Mouse (Mus musculus): ENCODE data around the gene Mgat3. TPM values are rescaled to one million over a fixed set of nuclear protein-coding genes. Genes with fewer than 3 reads are reported as not detected.

Mgat3 gene
- 1.4 TPM in 2 replicates for polyA plus RNA-seq (2016; fragmentation: Nextera tagmentation; extraction: Ambion mirVana)

DNA sequence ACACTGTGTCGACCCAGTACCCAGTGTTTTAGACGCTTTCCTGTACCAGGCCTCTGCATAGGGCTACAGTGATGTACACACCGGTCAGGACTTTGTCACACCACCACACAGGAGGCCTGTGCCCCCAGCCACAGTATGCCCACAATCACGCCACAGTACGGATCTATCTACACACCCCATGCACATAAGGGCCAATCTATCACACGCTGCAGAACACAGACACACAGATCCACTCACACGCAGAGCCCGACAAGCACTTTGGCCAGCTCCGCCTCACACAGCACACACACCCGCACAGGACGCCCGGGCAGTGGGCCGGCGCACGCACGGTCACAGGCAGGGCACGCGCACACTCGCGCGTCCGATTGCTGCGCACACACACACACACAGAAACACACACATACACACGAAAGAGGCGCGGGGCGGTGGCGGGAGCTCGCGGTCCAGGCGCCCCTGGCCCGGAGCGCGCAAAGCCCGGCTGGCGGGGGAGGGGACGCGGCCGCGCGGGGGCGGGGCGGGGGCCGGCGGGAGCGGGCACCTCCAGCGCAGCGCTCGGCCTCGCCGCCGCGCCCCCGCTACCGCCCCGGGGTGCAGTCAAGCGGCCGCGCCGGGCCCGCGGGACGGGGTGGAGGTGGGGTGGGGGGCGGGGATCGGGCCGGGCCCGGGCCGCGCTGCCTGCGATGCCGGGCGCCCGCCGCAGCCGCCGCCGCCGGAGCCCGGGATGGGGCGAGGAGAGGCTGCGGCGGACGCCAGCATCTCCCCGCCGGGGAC is at the start of gene Mgat3:
Gene Mgat3, plus strand, starts transcription at position 721 of the 771 bp plus-strand sequence.
- no peak within 1 kb of the TSS for H3K27ac ChIP-seq (ENCODE audit: poor library complexity, severe bottlenecking)
- ATAC-seq (ENCODE audit: insufficient number of reproducible peaks, low FRiP score), result peak; percentile 40; the same call in 1 of the 2 replicates
- H3K9me3 ChIP-seq (replicated peaks), result no peaks in the 10 kb centered on the region
- WGBS, result 3% methylated on average over 56 of the region's 85 CpGs
- peaks cover 28% of the 10 kb centered on the region for H3K4me1 ChIP-seq (replicated peaks)
- peak within 1 kb of the TSS; percentile 74 for H3K4me3 ChIP-seq
- H3K27me3 ChIP-seq (replicated peaks), result peaks cover 46% of the 10 kb centered on the region
- peak within 1 kb of the TSS; percentile 99 for H3K4me2 ChIP-seq
- H3K36me3 ChIP-seq, result no peaks in the 10 kb centered on the region
- peak within 1 kb of the TSS; percentile 77 for H3K9ac ChIP-seq

DNA sequence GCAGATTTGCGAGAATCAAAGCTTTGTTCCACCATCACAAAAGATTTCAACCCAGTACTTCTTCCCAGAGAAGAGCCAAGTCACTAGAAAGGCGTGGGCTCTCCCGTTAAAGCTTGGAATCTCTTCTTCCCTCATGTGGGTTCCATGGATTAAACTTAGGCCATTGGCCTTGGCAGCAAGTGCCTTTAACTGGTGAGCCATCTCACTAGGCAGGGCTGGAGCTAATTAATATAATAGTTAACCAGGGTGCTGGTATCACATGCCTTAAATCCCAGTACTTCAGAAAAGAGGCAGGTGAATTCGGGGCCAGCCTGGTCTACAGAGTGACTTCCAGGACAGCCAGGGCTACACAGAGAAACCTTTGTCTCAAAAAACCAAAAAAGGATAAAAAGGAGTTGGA is 48.9 kb upstream of the Mgat3 start:
- Histone ChIP-seq H3K4me2 (no peak overlapping the region), H3K9me3 (replicated peaks) (0 out of 2 replicates have a peak, but pooled peaks cover under 1% of the 10 kb centered on the region), H3K4me1 (replicated peaks) (no peaks in the 10 kb centered on the region), H3K27ac (ENCODE audit: poor library complexity, severe bottlenecking) (no peak overlapping the region), H3K27me3 (replicated peaks) (no peaks in the 10 kb centered on the region), H3K4me3 (no peak overlapping the region), H3K9ac (no peak overlapping the region), H3K36me3 (no peaks in the 10 kb centered on the region)
- no peak for ATAC-seq (ENCODE audit: insufficient number of reproducible peaks, low FRiP score)
- 71% methylated on average over 4 of the region's 4 CpGs for WGBS

DNA sequence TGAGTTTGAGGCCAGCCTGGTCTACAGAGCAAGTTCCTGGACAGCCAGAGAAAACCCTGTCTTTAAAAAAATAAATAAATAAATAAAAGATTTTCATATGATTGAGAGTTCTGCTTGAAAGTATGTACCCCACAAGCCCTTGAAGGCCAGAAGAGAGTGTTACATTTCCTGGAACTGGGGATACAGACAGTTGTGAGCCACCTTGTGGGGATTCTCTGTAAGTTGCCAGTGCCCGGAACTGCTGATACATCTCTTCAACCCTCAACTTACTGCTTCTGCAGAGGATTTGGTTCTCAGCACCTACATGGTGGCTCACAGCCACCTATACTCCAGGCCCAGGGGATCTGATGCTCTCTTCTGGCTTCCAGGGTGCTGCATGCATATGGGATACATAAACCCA is 46.3 kb upstream of the Mgat3 start:
- Histone ChIP-seq H3K4me2 (no peak overlapping the region), H3K9me3 (replicated peaks) (0 out of 2 replicates have a peak, but pooled peaks cover 3% of the 10 kb centered on the region), H3K36me3 (no peaks in the 10 kb centered on the region), H3K27me3 (replicated peaks) (no peaks in the 10 kb centered on the region), H3K4me3 (no peak overlapping the region), H3K9ac (no peak overlapping the region), H3K4me1 (replicated peaks) (no peaks in the 10 kb centered on the region; the same call in 1 of the 2 replicates), H3K27ac (ENCODE audit: poor library complexity, severe bottlenecking) (no peak overlapping the region)
- no peak for ATAC-seq (ENCODE audit: insufficient number of reproducible peaks, low FRiP score)
- WGBS, result 62% methylated on average over 1 of the region's 1 CpGs

DNA sequence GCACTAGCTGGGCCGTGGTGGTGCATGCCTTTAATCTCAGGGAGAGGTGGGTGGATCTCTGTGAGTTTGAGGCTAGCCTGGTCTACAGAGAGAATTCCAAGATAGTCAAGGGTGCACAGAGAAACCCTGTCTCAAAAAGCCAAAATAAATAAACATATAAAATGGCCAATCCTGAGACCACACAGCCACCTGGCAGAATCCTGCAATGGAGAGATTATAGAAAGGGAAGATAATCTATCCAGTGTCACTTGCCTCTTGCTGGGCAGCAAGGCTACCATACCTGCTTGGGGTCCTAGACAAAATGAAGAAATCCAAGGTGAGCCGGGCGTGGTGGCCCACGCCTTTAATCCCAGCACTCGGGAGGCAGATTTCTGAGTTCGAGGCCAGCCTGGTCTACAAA is 43.5 kb upstream of the Mgat3 start:
- no peak overlapping the region for H3K27ac ChIP-seq (ENCODE audit: poor library complexity, severe bottlenecking)
- ATAC-seq (ENCODE audit: insufficient number of reproducible peaks, low FRiP score), result no peak
- 0 out of 2 replicates have a peak, but pooled peaks cover 3% of the 10 kb centered on the region for H3K9me3 ChIP-seq (replicated peaks)
- H3K4me1 ChIP-seq (replicated peaks), result peaks cover 13% of the 10 kb centered on the region
- no peak overlapping the region for H3K4me3 ChIP-seq
- no peaks in the 10 kb centered on the region for H3K27me3 ChIP-seq (replicated peaks)
- no peaks in the 10 kb centered on the region for H3K36me3 ChIP-seq
- WGBS, result 88% methylated on average over 6 of the region's 6 CpGs
- H3K9ac ChIP-seq, result no peak overlapping the region
- no peak overlapping the region for H3K4me2 ChIP-seq

- peaks cover 19% of the 10 kb centered on the region for H3K4me1 ChIP-seq (replicated peaks)
- H3K4me2 ChIP-seq, result no peak overlapping the region
Measured at GRCm38 (mm10) chr15:80130689-80131088, 42.8 kb upstream of the Mgat3 start.

GRCm38 (mm10) chr15:80131421-80131820 is 42.1 kb upstream of the Mgat3 start:
- Histone ChIP-seq H3K36me3 (peaks cover 5% of the 10 kb centered on the region), H3K4me3 (no peak overlapping the region), H3K27ac (ENCODE audit: poor library complexity, severe bottlenecking) (no peak overlapping the region), H3K9ac (no peak overlapping the region), H3K4me2 (no peak overlapping the region), H3K9me3 (replicated peaks) (0 out of 2 replicates have a peak, but pooled peaks cover 3% of the 10 kb centered on the region), H3K4me1 (replicated peaks) (peaks cover 25% of the 10 kb centered on the region), H3K27me3 (replicated peaks) (no peaks in the 10 kb centered on the region)
- WGBS, result 72% methylated on average over 6 of the region's 6 CpGs
- no peak for ATAC-seq (ENCODE audit: insufficient number of reproducible peaks, low FRiP score)

More at GRCm38 (mm10) chr15:80130689-80131088, 42.8 kb upstream of the Mgat3 start:
- Histone ChIP-seq H3K9ac (no peak overlapping the region), H3K27me3 (replicated peaks) (no peaks in the 10 kb centered on the region), H3K36me3 (no peaks in the 10 kb centered on the region), H3K4me3 (no peak overlapping the region), H3K27ac (ENCODE audit: poor library complexity, severe bottlenecking) (no peak overlapping the region), H3K9me3 (replicated peaks) (0 out of 2 replicates have a peak, but pooled peaks cover 3% of the 10 kb centered on the region)
- 48% methylated on average over 5 of the region's 5 CpGs for WGBS
- ATAC-seq (ENCODE audit: insufficient number of reproducible peaks, low FRiP score), result peak; percentile 23; the same call in 1 of the 2 replicates

GRCm38 (mm10) chr15:80132452-80132851 is 41.1 kb upstream of the Mgat3 start:
- H3K4me2 ChIP-seq, result peak overlapping the region; percentile 90
- H3K9me3 ChIP-seq (replicated peaks), result 0 out of 2 replicates have a peak, but pooled peaks cover 3% of the 10 kb centered on the region
- WGBS, result 75% methylated on average over 9 of the region's 9 CpGs
- H3K36me3 ChIP-seq, result peaks cover 15% of the 10 kb centered on the region
- H3K27me3 ChIP-seq (replicated peaks), result no peaks in the 10 kb centered on the region
- ATAC-seq (ENCODE audit: insufficient number of reproducible peaks, low FRiP score), result no peak
- H3K4me3 ChIP-seq, result peak overlapping the region; percentile 60
- 0 out of 2 replicates have a peak overlapping the region, but pooled peaks have one; percentile 88 for H3K9ac ChIP-seq
- H3K4me1 ChIP-seq (replicated peaks), result peaks cover 33% of the 10 kb centered on the region
- no peak overlapping the region; the same call in 1 of the 2 replicates for H3K27ac ChIP-seq (ENCODE audit: poor library complexity, severe bottlenecking)

GRCm38 (mm10) chr15:80132993-80133586 is 40.4 kb upstream of the Mgat3 start, which contains the start of gene Tab1:
Gene Tab1 (plus strand): TSS chr15:80133127.
- WGBS, result under 1% methylated on average over 58 of the region's 59 CpGs
- peak within 1 kb of the TSS; percentile 90 for H3K4me2 ChIP-seq
- peak; percentile 93 for ATAC-seq (ENCODE audit: insufficient number of reproducible peaks, low FRiP score)
- H3K9me3 ChIP-seq (replicated peaks), result 0 out of 2 replicates have a peak, but pooled peaks cover 3% of the 10 kb centered on the region
- H3K9ac ChIP-seq, result peak within 1 kb of the TSS; percentile 88
- peaks cover 15% of the 10 kb centered on the region for H3K36me3 ChIP-seq
- H3K27me3 ChIP-seq (replicated peaks), result no peaks in the 10 kb centered on the region
- H3K4me1 ChIP-seq (replicated peaks), result peaks cover 39% of the 10 kb centered on the region
- H3K27ac ChIP-seq (ENCODE audit: poor library complexity, severe bottlenecking), result peak within 1 kb of the TSS; percentile 97
- H3K4me3 ChIP-seq, result peak within 1 kb of the TSS; percentile 60

GRCm38 (mm10) chr15:80133682-80134449 is 39.7 kb upstream of the Mgat3 start:
- Histone ChIP-seq H3K4me1 (replicated peaks) (peaks cover 47% of the 10 kb centered on the region), H3K27ac (ENCODE audit: poor library complexity, severe bottlenecking) (peak overlapping the region; percentile 97), H3K9me3 (replicated peaks) (0 out of 2 replicates have a peak, but pooled peaks cover 3% of the 10 kb centered on the region), H3K4me2 (peak overlapping the region; percentile 90), H3K4me3 (peak overlapping the region; percentile 60), H3K27me3 (replicated peaks) (no peaks in the 10 kb centered on the region), H3K9ac (peak overlapping the region; percentile 88), H3K36me3 (peaks cover 15% of the 10 kb centered on the region)
- 8% methylated on average over 14 of the region's 14 CpGs for WGBS
- peak; percentile 27 for ATAC-seq (ENCODE audit: insufficient number of reproducible peaks, low FRiP score)

- no peaks in the 10 kb centered on the region for H3K27me3 ChIP-seq (replicated peaks)
- 0 out of 2 replicates have a peak, but pooled peaks cover 3% of the 10 kb centered on the region for H3K9me3 ChIP-seq (replicated peaks)
- ATAC-seq (ENCODE audit: insufficient number of reproducible peaks, low FRiP score), result no peak
- H3K36me3 ChIP-seq, result peaks cover 15% of the 10 kb centered on the region
- H3K4me3 ChIP-seq, result peak overlapping the region; percentile 60
- H3K4me2 ChIP-seq, result peak overlapping the region; percentile 90
- H3K4me1 ChIP-seq (replicated peaks), result peaks cover 52% of the 10 kb centered on the region
- H3K27ac ChIP-seq (ENCODE audit: poor library complexity, severe bottlenecking), result peak overlapping the region; percentile 97
- WGBS, result 17% methylated on average over 9 of the region's 9 CpGs
- H3K9ac ChIP-seq, result peak overlapping the region; percentile 88
Measured at GRCm38 (mm10) chr15:80134450-80134847, 39.1 kb upstream of the Mgat3 start.
